Mouse (Mus musculus) liver, embryonic 16.5 days (tissue): ENCODE measurements around the gene Adora2b. TPM values are rescaled to one million over a fixed set of nuclear protein-coding genes. Genes with fewer than 3 reads are reported as not detected.

Experiments
- ATAC-seq: fragments of 200-750 bp; cut with Nextera tagmentation; 2 replicates; pipeline ENCODE4 v1.8.0; 2017; ENCODE audit warnings: low read depth, mild to moderate bottlenecking, moderate number of reproducible peaks, moderate library complexity
- H3K27ac ChIP-seq: fragments of 300-500 bp; sonication (generic); 2 replicates; pipeline ENCODE4 v1.5.1; 2014; ENCODE audit warnings: mild to moderate bottlenecking, low read length
- H3K27me3 ChIP-seq: fragments of 300-500 bp; sonication (generic); 2 replicates; pipeline ENCODE4 v1.6.1; 2014; ENCODE audit warnings: low read depth, low read length, mixed read lengths; ENCODE audit not compliant: control insufficient read depth, insufficient read depth
- H3K36me3 ChIP-seq: fragments of 300-500 bp; sonication (generic); 2 replicates; pipeline ENCODE4 v1.6.1; 2014; ENCODE audit warnings: mild to moderate bottlenecking; ENCODE audit not compliant: control insufficient read depth, insufficient read depth
- H3K4me1 ChIP-seq: fragments of 300-500 bp; sonication (generic); 2 replicates; pipeline ENCODE4 v1.6.1; 2014; ENCODE audit warnings: low read depth, low read length, mixed read lengths; ENCODE audit not compliant: control insufficient read depth
- H3K4me2 ChIP-seq: fragments of 300-500 bp; sonication (generic); 2 replicates; pipeline ENCODE4 v1.6.1; 2014; ENCODE audit warnings: low read depth, low read length, mixed read lengths
- H3K4me3 ChIP-seq: fragments of 300-500 bp; sonication (generic); 2 replicates; pipeline ENCODE4 v1.5.1; 2014; ENCODE audit warnings: low read depth, mild to moderate bottlenecking, low read length
- H3K9ac ChIP-seq: fragments of 300-500 bp; sonication (generic); 2 replicates; pipeline ENCODE4 v1.6.1; 2014; ENCODE audit warnings: low read depth, low read length
- H3K9me3 ChIP-seq: fragments of 300-500 bp; sonication (generic); replicated peaks from 2 replicates; pipeline ENCODE4 v1.6.1; 2016; ENCODE audit warnings: low read length; ENCODE audit not compliant: control insufficient read depth
- WGBS: fragments of 180-500 bp; shearing (Covaris S2); extraction: QIAGEN DNeasy Blood & Tissue Kit; methylation state at CpG from one replicate; pipeline ENCODE4 v1.1.7; 2014; ENCODE audit not compliant: insufficient replicate concordance; 5-methylcytosine and 5-hydroxymethylcytosine counted together
- polyA plus RNA-seq: library from polyadenylated mRNA; unstranded; fragments of >200 nt; fragmentation: Nextera tagmentation; extraction: Ambion mirVana; gene quantifications from 2 replicates; pipeline ENCODE4 v1.2.1, GENCODE M21; 2015

Adora2b gene
- 0.56 and 0.60 TPM in 2 replicates for polyA plus RNA-seq

GRCm38 (mm10) chr11:62248401-62249244 is at the start of gene Adora2b:
Gene Adora2b, plus strand, starts transcription at chr11:62248984.
- H3K4me1 ChIP-seq = peaks cover 7% of the 10 kb centered on the region
- peak; percentile 79 for ATAC-seq
- H3K9me3 ChIP-seq = no peaks in the 10 kb centered on the region
- no peaks in the 10 kb centered on the region for H3K36me3 ChIP-seq
- H3K4me2 ChIP-seq = peak within 1 kb of the TSS; percentile 91
- H3K27me3 ChIP-seq = peaks cover 45% of the 10 kb centered on the region
- H3K9ac ChIP-seq = no peak within 1 kb of the TSS
- WGBS = under 1% methylated on average over 69 of the region's 69 CpGs
- peak within 1 kb of the TSS; percentile 61 for H3K4me3 ChIP-seq
- no peak within 1 kb of the TSS for H3K27ac ChIP-seq

GRCm38 (mm10) chr11:62200901-62201512 is 47.8 kb upstream of the Adora2b start:
- ATAC-seq = no peak
- 70% methylated on average over 5 of the region's 5 CpGs for WGBS
- H3K4me2 ChIP-seq = no peak overlapping the region
- H3K27me3 ChIP-seq = no peaks in the 10 kb centered on the region
- H3K4me1 ChIP-seq = no peaks in the 10 kb centered on the region
- no peak overlapping the region for H3K4me3 ChIP-seq
- H3K9me3 ChIP-seq = no peaks in the 10 kb centered on the region
- no peak overlapping the region for H3K9ac ChIP-seq
- H3K27ac ChIP-seq = no peak overlapping the region
- peaks cover 1% of the 10 kb centered on the region; the same call in 1 of the 2 replicates for H3K36me3 ChIP-seq

GRCm38 (mm10) chr11:62202645-62203044 is 46.1 kb upstream of the Adora2b start:
- no peak for ATAC-seq
- H3K4me1 ChIP-seq = no peaks in the 10 kb centered on the region
- no peak overlapping the region for H3K27ac ChIP-seq
- peaks cover 2% of the 10 kb centered on the region; the same call in 1 of the 2 replicates for H3K36me3 ChIP-seq
- H3K9ac ChIP-seq = no peak overlapping the region
- H3K27me3 ChIP-seq = no peaks in the 10 kb centered on the region
- no peak overlapping the region for H3K4me3 ChIP-seq
- no peak overlapping the region for H3K4me2 ChIP-seq
- 86% methylated on average over 1 of the region's 1 CpGs for WGBS
- H3K9me3 ChIP-seq = no peaks in the 10 kb centered on the region

- Histone ChIP-seq H3K27me3 (no peaks in the 10 kb centered on the region), H3K9me3 (no peaks in the 10 kb centered on the region), H3K4me2 (no peak overlapping the region), H3K27ac (no peak overlapping the region), H3K4me1 (no peaks in the 10 kb centered on the region), H3K4me3 (no peak overlapping the region), H3K9ac (no peak overlapping the region), H3K36me3 (peaks cover 2% of the 10 kb centered on the region; the same call in 1 of the 2 replicates)
- 94% methylated on average over 2 of the region's 2 CpGs for WGBS
- ATAC-seq = no peak
These were observed 39.7 kb upstream of the Adora2b start for GRCm38 (mm10) chr11:62209111-62209510.

GRCm38 (mm10) chr11:62209891-62210290 is 38.9 kb upstream of the Adora2b start:
- Histone ChIP-seq H3K4me3 (no peak overlapping the region), H3K27me3 (no peaks in the 10 kb centered on the region), H3K36me3 (peaks cover 2% of the 10 kb centered on the region; the same call in 1 of the 2 replicates), H3K4me1 (no peaks in the 10 kb centered on the region), H3K9ac (no peak overlapping the region), H3K27ac (no peak overlapping the region), H3K4me2 (no peak overlapping the region), H3K9me3 (no peaks in the 10 kb centered on the region)
- no peak for ATAC-seq
- 72% methylated on average over 4 of the region's 4 CpGs for WGBS

GRCm38 (mm10) chr11:62213384-62213989 is 35.3 kb upstream of the Adora2b start:
- Histone ChIP-seq H3K9me3 (no peaks in the 10 kb centered on the region), H3K36me3 (no peaks in the 10 kb centered on the region), H3K27ac (no peak overlapping the region), H3K4me2 (no peak overlapping the region), H3K4me3 (no peak overlapping the region), H3K9ac (no peak overlapping the region), H3K27me3 (no peaks in the 10 kb centered on the region), H3K4me1 (no peaks in the 10 kb centered on the region; the same call in 1 of the 2 replicates)
- WGBS = 78% methylated on average over 12 of the region's 12 CpGs
- peak; percentile 41 for ATAC-seq

GRCm38 (mm10) chr11:62215107-62215506 is 33.7 kb upstream of the Adora2b start:
- WGBS = 58% methylated on average over 2 of the region's 2 CpGs
- H3K4me1 ChIP-seq = no peaks in the 10 kb centered on the region; the same call in 1 of the 2 replicates
- no peaks in the 10 kb centered on the region for H3K36me3 ChIP-seq
- H3K9ac ChIP-seq = no peak overlapping the region
- no peak overlapping the region for H3K4me3 ChIP-seq
- H3K27ac ChIP-seq = no peak overlapping the region
- ATAC-seq = no peak
- no peaks in the 10 kb centered on the region for H3K9me3 ChIP-seq
- H3K27me3 ChIP-seq = no peaks in the 10 kb centered on the region
- H3K4me2 ChIP-seq = no peak overlapping the region

GRCm38 (mm10) chr11:62217751-62218150 is 31.0 kb upstream of the Adora2b start:
- H3K9me3 ChIP-seq = no peaks in the 10 kb centered on the region
- H3K36me3 ChIP-seq = no peaks in the 10 kb centered on the region
- no peak overlapping the region for H3K9ac ChIP-seq
- H3K4me1 ChIP-seq = no peaks in the 10 kb centered on the region; the same call in 1 of the 2 replicates
- H3K4me3 ChIP-seq = no peak overlapping the region
- no peak for ATAC-seq
- no peaks in the 10 kb centered on the region for H3K27me3 ChIP-seq
- 71% methylated on average over 6 of the region's 6 CpGs for WGBS
- no peak overlapping the region for H3K27ac ChIP-seq
- H3K4me2 ChIP-seq = no peak overlapping the region
